Mouse (Mus musculus): ENCODE results near the gene Ndufs5. TPM values are rescaled to one million over a fixed set of nuclear protein-coding genes. Genes with fewer than 3 reads are reported as not detected.
A peak's percentile ranks its signal among the peaks of the same experiment; 100 is the strongest.

Gene Ndufs5
- polyA plus RNA-seq, 1 experiment from 2014 or later, result 296 TPM

GRCm38 (mm10) chr4:123685506-123686242, 32.3 kb downstream of the Ndufs5 start:
- 55% methylated on average over 8 of the region's 8 CpGs for WGBS
- DNase-seq (ENCODE audit: low spot score), result no peak

GRCm38 (mm10) chr4:123685046-123685445, 33.0 kb downstream of the Ndufs5 start:
- 78% methylated on average over 7 of the region's 7 CpGs for WGBS
- no peak for ATAC-seq (replicated peaks; ENCODE audit: low FRiP score)
- H3K36me3 ChIP-seq (ENCODE audit: control insufficient read depth, insufficient read depth, low read length), result no peaks in the 10 kb centered on the region

More at GRCm38 (mm10) chr4:123685506-123686242, 32.3 kb downstream of the Ndufs5 start:
- H3K4me3 ChIP-seq (ENCODE audit: low read depth, low read length), result peak overlapping the region; percentile 76
- no peaks in the 10 kb centered on the region for H3K27me3 ChIP-seq (ENCODE audit: control insufficient read depth, insufficient read depth, low read length)
- H3K9me3 ChIP-seq (ENCODE audit: control insufficient read depth, low read length), result no peaks in the 10 kb centered on the region
- peaks cover 8% of the 10 kb centered on the region for H3K4me1 ChIP-seq (replicated peaks; ENCODE audit: control insufficient read depth, insufficient read depth, low read length)
- peak overlapping the region; percentile 100; the same call in 1 of the 2 replicates for H3K4me2 ChIP-seq (ENCODE audit: low read depth, low read length, severe bottlenecking)
- no peak overlapping the region for H3K27ac ChIP-seq (ENCODE audit: low read depth, low read length)
- H3K36me3 ChIP-seq (ENCODE audit: control insufficient read depth, insufficient read depth, low read length), result no peaks in the 10 kb centered on the region
- H3K9ac ChIP-seq (ENCODE audit: low read length), result peak overlapping the region; percentile 17
- ATAC-seq (replicated peaks; ENCODE audit: low FRiP score), result no peak

GRCm38 (mm10) chr4:123684260-123684659, 33.7 kb downstream of the Ndufs5 start, which contains the start of gene Macf1:
Gene Macf1 (minus strand): TSS chr4:123684360.
- no peaks in the 10 kb centered on the region for H3K36me3 ChIP-seq (ENCODE audit: control insufficient read depth, insufficient read depth, low read length)
- H3K27me3 ChIP-seq (ENCODE audit: control insufficient read depth, insufficient read depth, low read length), result no peaks in the 10 kb centered on the region
- H3K4me2 ChIP-seq (ENCODE audit: low read depth, low read length, severe bottlenecking), result no peak within 1 kb of the TSS
- no peaks in the 10 kb centered on the region for H3K9me3 ChIP-seq (ENCODE audit: control insufficient read depth, low read length)
- no peak within 1 kb of the TSS for H3K4me3 ChIP-seq (ENCODE audit: low read depth, low read length)
- peaks cover 8% of the 10 kb centered on the region for H3K4me1 ChIP-seq (replicated peaks; ENCODE audit: control insufficient read depth, insufficient read depth, low read length)
- H3K9ac ChIP-seq (ENCODE audit: low read length), result no peak within 1 kb of the TSS
- WGBS, result 78% methylated on average over 3 of the region's 3 CpGs
- ATAC-seq (replicated peaks; ENCODE audit: low FRiP score) (no peak), DNase-seq (ENCODE audit: low spot score) (no peak)
- no peak within 1 kb of the TSS for H3K27ac ChIP-seq (ENCODE audit: low read depth, low read length)

More at GRCm38 (mm10) chr4:123685046-123685445, 33.0 kb downstream of the Ndufs5 start:
- Histone ChIP-seq H3K27ac (ENCODE audit: low read depth, low read length) (no peak overlapping the region), H3K4me2 (ENCODE audit: low read depth, low read length, severe bottlenecking) (no peak overlapping the region), H3K4me3 (ENCODE audit: low read depth, low read length) (no peak overlapping the region), H3K9ac (ENCODE audit: low read length) (no peak overlapping the region), H3K4me1 (replicated peaks; ENCODE audit: control insufficient read depth, insufficient read depth, low read length) (peaks cover 8% of the 10 kb centered on the region), H3K9me3 (ENCODE audit: control insufficient read depth, low read length) (no peaks in the 10 kb centered on the region), H3K27me3 (ENCODE audit: control insufficient read depth, insufficient read depth, low read length) (no peaks in the 10 kb centered on the region)
- DNase-seq (ENCODE audit: low spot score), result no peak

- Histone ChIP-seq H3K9ac (ENCODE audit: low read length) (no peak overlapping the region), H3K27me3 (ENCODE audit: control insufficient read depth, insufficient read depth, low read length) (no peaks in the 10 kb centered on the region), H3K4me2 (ENCODE audit: low read depth, low read length, severe bottlenecking) (no peak overlapping the region), H3K4me3 (ENCODE audit: low read depth, low read length) (no peak overlapping the region), H3K9me3 (ENCODE audit: control insufficient read depth, low read length) (no peaks in the 10 kb centered on the region), H3K4me1 (replicated peaks; ENCODE audit: control insufficient read depth, insufficient read depth, low read length) (peaks cover 6% of the 10 kb centered on the region), H3K36me3 (ENCODE audit: control insufficient read depth, insufficient read depth, low read length) (no peaks in the 10 kb centered on the region), H3K27ac (ENCODE audit: low read depth, low read length) (no peak overlapping the region)
- 88% methylated on average over 8 of the region's 8 CpGs for WGBS
- no peak for ATAC-seq (replicated peaks; ENCODE audit: low FRiP score)
- DNase-seq (ENCODE audit: low spot score), result no peak
These were observed 35.7 kb downstream of the Ndufs5 start for GRCm38 (mm10) chr4:123682291-123682690.

GRCm38 (mm10) chr4:123680962-123681361, 37.0 kb downstream of the Ndufs5 start:
- no peak for DNase-seq (ENCODE audit: low spot score)
- Histone ChIP-seq H3K36me3 (ENCODE audit: control insufficient read depth, insufficient read depth, low read length) (no peaks in the 10 kb centered on the region), H3K9me3 (ENCODE audit: control insufficient read depth, low read length) (no peaks in the 10 kb centered on the region), H3K4me1 (replicated peaks; ENCODE audit: control insufficient read depth, insufficient read depth, low read length) (peaks cover 6% of the 10 kb centered on the region), H3K9ac (ENCODE audit: low read length) (no peak overlapping the region), H3K27me3 (ENCODE audit: control insufficient read depth, insufficient read depth, low read length) (no peaks in the 10 kb centered on the region), H3K27ac (ENCODE audit: low read depth, low read length) (no peak overlapping the region), H3K4me3 (ENCODE audit: low read depth, low read length) (no peak overlapping the region), H3K4me2 (ENCODE audit: low read depth, low read length, severe bottlenecking) (no peak overlapping the region)
- no peak for ATAC-seq (replicated peaks; ENCODE audit: low FRiP score)
- WGBS, result 71% methylated on average over 7 of the region's 7 CpGs

- DNase-seq (ENCODE audit: low spot score), result no peak
- 40% methylated on average over 10 of the region's 10 CpGs for WGBS
- H3K36me3 ChIP-seq (ENCODE audit: control insufficient read depth, insufficient read depth, low read length), result no peaks in the 10 kb centered on the region
These were observed 40.8 kb downstream of the Ndufs5 start for GRCm38 (mm10) chr4:123677060-123677804.

GRCm38 (mm10) chr4:123670598-123670997, 47.4 kb downstream of the Ndufs5 start:
- no peak overlapping the region for H3K9ac ChIP-seq (ENCODE audit: low read length)
- DNase-seq (ENCODE audit: low spot score) (no peak), ATAC-seq (replicated peaks; ENCODE audit: low FRiP score) (no peak)
- no peak overlapping the region for H3K4me3 ChIP-seq (ENCODE audit: low read depth, low read length)
- H3K27me3 ChIP-seq (ENCODE audit: control insufficient read depth, insufficient read depth, low read length), result no peaks in the 10 kb centered on the region
- H3K36me3 ChIP-seq (ENCODE audit: control insufficient read depth, insufficient read depth, low read length), result no peaks in the 10 kb centered on the region
- peaks cover 11% of the 10 kb centered on the region for H3K4me1 ChIP-seq (replicated peaks; ENCODE audit: control insufficient read depth, insufficient read depth, low read length)
- H3K9me3 ChIP-seq (ENCODE audit: control insufficient read depth, low read length), result no peaks in the 10 kb centered on the region
- no peak overlapping the region for H3K4me2 ChIP-seq (ENCODE audit: low read depth, low read length, severe bottlenecking)
- H3K27ac ChIP-seq (ENCODE audit: low read depth, low read length), result no peak overlapping the region

More at GRCm38 (mm10) chr4:123677060-123677804, 40.8 kb downstream of the Ndufs5 start:
- Histone ChIP-seq H3K27ac (ENCODE audit: low read depth, low read length) (peak overlapping the region; percentile 59), H3K9ac (ENCODE audit: low read length) (peak overlapping the region; percentile 20), H3K4me3 (ENCODE audit: low read depth, low read length) (no peak overlapping the region), H3K9me3 (ENCODE audit: control insufficient read depth, low read length) (no peaks in the 10 kb centered on the region), H3K27me3 (ENCODE audit: control insufficient read depth, insufficient read depth, low read length) (no peaks in the 10 kb centered on the region), H3K4me1 (replicated peaks; ENCODE audit: control insufficient read depth, insufficient read depth, low read length) (peaks cover 3% of the 10 kb centered on the region; the same call in 1 of the 2 replicates), H3K4me2 (ENCODE audit: low read depth, low read length, severe bottlenecking) (no peak overlapping the region)
- no peak for ATAC-seq (replicated peaks; ENCODE audit: low FRiP score)

GRCm38 (mm10) chr4:123669696-123670095, 48.3 kb downstream of the Ndufs5 start:
- ATAC-seq (replicated peaks; ENCODE audit: low FRiP score) (no peak), DNase-seq (ENCODE audit: low spot score) (no peak)
- 75% methylated on average over 6 of the region's 6 CpGs for WGBS
- H3K9me3 ChIP-seq (ENCODE audit: control insufficient read depth, low read length), result no peaks in the 10 kb centered on the region
- no peaks in the 10 kb centered on the region for H3K27me3 ChIP-seq (ENCODE audit: control insufficient read depth, insufficient read depth, low read length)
- no peak overlapping the region for H3K9ac ChIP-seq (ENCODE audit: low read length)
- no peak overlapping the region for H3K4me3 ChIP-seq (ENCODE audit: low read depth, low read length)
- no peak overlapping the region for H3K4me2 ChIP-seq (ENCODE audit: low read depth, low read length, severe bottlenecking)
- peaks cover 11% of the 10 kb centered on the region for H3K4me1 ChIP-seq (replicated peaks; ENCODE audit: control insufficient read depth, insufficient read depth, low read length)
- no peaks in the 10 kb centered on the region for H3K36me3 ChIP-seq (ENCODE audit: control insufficient read depth, insufficient read depth, low read length)
- no peak overlapping the region for H3K27ac ChIP-seq (ENCODE audit: low read depth, low read length)
